Mouse (Mus musculus) 416B (cell line): ENCODE measurements at regions not wholly inside any gene's neighbourhood (a gene's known extent, or its start where the extent isn't known, plus 50 kb on each side); places are given as distances from the start of the nearest gene placed in this dataset.

ENCODE experiments used
- DNase-seq: peaks from one replicate; pipeline ENCODE4 v3.0.0; 2011; ENCODE audit warnings: low read depth

DNA sequence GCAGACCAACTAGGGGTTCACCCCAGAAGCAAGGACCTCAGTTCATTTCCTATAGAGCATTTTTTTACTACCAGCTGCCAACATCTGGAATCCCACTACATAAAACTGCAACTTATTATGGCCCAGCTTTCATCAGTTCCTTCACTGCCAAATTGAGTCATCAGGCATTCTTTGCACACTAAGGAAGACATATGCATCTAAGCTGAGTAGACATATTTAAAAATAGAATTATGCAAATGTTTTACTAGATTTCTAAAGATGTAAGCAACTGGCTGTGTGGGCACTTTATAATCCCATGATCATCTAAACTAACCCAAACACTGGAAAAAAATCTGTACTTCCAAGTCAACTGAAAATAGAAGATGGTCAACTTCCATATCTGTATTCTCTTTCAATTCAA is 415.9 kb upstream of the Rarb start:
- no peak for DNase-seq

DNA sequence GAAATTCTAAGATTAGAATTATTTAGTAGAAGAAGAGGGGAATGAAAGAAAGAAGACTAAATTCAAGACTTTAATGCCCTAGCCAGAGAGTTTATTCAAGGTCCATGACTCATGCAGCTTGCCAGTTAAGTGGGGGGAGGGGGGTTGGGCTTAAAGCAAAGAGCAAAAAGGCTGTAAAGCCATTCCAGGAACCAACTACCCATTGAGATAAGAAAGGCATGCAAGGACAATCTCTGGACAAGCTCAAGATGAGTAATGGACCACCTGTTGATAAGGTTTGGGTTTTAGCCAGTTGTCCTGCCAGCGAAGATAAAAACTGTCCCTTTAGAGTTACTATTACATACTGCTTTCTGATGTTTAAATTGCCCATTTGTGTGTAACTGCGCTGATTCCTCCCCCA is 392.5 kb upstream of the Rarb start:
- DNase-seq: no peak

DNA sequence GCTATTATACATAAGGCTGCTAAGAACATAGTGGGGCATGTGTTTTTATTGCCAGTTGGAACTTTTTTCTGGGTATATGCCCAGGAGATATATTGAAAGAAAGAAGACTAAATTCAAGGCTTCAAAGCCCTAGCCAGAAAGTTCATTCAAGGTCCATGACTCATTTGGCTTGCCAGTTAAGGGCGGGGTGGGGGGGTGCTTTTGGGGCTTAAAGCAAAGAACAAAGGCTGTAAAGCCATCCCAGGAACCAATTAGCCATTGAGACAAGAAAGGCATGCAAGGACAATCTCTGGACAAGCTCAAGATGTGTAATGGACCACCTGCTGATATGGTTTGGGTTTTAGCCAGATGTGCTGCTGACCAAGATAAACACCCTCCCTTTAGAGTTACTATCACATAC is 386.7 kb upstream of the Rarb start:
- no peak for DNase-seq

DNA sequence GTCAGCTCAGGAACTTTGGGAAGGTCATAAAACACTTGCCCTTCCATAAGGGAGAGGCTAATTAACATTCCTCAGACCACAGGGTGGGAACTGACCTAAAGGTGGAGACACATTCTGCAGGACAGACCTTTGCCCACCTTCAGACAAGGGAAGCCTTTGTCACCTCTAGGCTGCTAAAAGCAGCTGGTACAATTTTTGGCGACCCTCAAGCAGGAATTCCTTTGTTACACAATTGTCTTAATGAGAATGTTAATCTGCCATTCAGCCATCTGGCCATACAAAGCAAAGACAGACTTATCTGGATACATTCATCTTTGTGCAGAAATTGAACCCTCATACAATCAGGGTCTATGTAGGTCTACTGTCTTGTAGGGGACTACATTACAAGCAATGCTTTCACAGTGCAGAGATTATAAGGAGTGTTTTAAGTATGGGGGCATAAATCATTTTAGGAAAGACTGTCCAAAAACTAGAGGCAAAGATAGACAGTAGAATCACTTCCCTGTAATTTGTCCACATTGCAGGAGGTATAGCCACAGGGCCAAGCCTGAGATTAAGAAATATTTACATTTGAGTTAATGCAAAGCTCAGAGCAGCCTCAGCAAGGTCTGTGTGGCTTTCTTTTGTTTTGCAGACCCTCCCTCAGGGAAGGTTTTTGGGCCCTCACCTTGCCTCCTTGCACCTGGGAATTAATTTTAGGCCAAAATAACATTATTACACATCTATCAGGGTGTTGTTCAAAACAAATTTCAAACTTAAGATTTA is 384.5 kb upstream of the Rarb start:
- no peak for DNase-seq

DNA sequence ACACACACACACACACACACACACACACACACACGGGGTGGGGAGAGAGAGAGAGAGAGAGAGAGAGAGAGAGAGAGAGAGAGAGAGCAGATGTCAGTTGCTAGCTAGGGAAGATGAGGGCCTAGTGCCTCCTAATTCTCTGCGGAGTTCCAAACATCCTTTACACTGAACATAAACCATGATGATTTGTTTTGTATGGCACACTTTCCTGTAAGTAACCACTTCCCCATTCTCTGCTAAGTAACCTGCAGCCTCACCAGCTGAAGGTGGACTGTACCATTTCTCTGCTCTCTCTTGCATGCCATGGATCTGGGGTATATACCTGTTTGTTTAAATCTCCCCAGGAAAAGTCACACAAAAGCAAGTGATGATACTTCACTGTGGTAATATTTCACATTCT is 374.0 kb upstream of the Rarb start:
- no peak for DNase-seq

DNA sequence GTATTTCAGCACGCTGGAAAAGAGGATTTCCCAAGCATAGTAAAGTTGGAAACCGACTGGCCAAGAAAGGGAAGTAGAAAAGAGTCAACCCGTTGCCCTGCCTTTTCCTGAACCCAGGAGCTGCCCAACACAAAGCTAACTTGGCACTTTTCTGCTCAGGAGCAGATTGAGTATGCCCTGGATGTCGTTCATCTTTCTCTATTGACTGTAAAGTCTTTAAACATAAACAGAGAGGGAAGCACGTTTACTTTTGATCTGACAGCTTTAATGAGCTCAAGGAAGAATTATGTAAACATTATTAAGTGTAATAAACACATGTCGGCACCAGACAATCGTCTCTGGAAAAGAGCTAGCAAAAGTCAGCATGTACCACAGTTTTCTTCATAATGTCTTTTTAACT is 354.3 kb upstream of the Rarb start:
- no peak for DNase-seq

DNA sequence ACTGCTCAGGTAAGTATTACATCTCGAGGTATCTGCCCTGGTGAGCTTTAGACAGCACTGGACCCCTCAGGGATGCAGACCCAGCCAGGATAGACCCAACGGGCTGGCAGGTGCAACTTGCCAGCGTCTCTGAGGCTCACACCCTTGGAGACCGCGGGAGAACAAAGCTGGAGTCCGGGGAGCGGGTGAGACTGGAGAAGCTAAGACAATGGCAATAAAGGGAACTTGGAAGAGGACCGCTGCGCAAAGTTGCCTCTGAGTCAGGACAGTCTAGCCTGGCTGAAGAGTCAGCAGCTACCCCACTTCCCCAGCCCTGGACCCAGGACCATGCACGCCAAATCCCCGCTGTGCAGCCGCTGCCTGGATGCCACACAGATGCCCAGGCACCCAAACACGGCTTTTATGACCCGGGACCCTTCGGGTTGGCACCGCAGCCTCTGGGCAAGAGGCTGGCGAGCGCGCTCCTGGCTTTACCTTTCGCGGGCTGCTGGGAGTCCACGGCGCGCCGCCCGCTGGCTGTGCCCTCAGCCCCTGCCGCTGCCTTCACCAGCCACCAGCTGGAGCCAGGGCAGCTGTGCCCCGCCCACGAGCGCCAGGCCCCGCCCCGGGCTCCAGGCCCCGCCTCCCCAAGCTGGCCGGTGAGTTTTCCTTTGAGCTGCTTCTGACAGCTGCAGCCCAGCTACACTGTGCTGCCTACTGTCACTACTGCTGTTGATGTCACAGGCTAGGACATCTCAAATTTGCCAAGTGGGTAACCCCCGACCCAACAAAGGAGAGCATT is 353.6 kb upstream of the Rarb start:
- DNase-seq: no peak

DNA sequence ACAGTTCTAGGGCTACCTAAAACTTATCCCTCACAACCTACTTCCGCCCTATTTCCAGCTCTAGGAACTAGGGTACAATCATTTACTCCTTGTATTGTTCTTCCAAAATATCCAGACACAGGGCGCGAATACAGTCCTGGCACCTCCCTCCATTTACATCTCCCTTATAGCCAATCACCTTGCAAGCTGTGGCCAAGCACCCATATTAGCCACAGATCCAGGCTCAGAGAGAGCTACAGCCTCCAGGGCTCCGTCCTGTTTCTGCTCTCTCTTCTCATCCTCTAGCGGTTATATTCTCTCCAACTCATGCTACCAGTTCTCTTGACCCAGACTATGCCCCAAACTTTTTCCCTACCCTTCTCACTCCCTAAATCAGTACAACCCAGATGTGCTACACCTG is 352.9 kb upstream of the Rarb start:
- DNase-seq: no peak

DNA sequence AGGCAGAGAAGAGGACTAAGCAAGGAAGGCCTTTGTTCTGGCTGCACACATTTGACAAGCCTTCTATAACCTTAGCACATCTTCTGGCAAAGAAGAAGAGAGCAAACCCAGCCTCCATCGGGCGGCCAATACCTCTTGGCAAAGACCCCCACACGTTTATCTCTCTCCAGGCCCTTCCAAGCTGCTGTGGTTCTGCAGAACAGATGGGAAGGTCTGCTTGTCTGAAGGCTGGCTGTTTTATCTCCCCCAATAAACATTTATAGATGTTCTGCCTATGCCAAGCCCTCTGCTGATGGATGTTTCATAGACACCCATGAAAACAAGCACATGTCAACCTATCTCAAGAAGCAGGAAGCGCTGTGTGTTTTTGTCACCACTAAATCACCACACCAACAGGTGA is 339.4 kb upstream of the Rarb start:
- no peak for DNase-seq

DNA sequence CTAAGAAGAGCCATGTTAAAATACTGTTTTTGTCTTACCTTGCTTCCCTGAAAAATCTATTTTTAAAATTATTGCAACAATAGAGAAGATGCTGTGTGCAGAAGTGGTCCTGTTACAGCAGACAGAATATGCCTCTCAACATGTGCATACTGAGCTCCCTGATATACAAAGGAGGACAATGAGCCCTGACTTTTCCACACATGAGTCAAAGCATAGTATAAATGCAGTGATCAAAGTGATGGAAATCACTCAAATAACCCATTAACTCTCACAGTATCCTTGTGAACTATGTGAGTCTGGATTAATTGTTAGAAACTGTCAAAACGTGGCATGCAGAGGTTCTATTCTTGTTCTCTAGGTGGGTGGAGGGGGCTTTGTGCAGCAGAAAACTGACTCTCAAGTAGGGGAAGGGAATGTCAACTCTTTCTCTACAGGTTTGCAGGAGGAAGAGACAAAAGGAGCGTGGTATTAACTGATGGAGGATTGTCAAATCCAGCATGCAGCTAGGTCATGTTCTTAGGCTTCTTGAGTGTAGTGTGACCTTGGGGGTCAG is 337.5 kb upstream of the Rarb start:
- DNase-seq: no peak

DNA sequence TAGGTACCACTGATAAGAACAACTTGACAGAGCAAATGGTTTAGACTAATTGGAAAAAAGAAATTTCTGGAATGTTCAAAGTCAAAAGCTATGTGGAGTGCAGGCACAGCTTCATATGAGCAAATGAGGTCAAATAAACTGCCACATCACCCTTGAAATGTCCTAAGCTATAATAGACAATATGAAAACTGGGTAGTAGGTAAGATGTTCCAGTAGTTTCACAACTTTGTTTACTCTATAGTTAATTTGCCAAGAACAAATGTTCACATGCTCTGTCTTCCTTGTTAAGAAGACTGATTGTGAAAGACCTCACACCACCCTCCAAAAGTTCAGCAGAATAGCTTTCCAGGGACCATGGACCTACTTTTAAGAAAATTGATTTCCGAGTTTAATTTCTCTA is 301.7 kb upstream of the Rarb start:
- no peak for DNase-seq

DNA sequence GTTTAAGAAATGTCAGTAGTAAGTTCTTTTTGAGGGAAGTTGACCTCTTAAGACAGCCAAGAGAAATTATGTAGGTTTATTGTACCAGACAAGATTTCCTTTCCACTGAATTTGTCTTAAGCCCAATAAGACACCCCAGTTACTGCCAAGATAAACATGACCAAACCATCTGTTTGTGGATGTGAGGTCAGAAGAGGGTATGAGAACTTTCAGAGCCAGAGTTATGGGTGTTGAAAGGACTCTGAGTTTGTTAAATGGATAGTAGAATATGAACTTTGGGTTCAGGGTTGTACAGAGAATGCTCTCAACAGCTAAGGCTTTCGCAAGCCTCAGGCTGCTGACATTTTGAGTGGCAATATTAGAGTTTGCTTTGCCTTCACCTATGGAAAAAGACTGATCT is 287.7 kb upstream of the Rarb start:
- no peak for DNase-seq

DNA sequence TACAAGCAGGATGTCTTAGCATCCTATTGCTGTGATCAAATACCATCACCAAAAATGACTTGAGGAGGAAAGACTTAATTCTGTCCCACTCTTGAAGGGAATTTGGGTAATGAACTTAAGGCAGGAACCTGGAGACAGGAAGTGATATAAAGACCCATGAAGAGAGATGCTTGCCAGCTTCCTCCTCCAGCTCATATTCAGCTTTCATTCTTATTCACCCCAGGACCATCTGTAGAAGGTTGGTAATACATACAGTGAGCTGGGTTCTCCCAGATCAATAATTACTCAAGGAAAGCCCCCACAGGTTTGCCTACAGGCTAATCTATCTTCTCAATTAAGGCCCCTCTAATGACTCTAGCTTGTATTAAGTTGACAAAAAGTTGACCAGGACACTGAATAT is 283.5 kb upstream of the Rarb start:
- no peak for DNase-seq

DNA sequence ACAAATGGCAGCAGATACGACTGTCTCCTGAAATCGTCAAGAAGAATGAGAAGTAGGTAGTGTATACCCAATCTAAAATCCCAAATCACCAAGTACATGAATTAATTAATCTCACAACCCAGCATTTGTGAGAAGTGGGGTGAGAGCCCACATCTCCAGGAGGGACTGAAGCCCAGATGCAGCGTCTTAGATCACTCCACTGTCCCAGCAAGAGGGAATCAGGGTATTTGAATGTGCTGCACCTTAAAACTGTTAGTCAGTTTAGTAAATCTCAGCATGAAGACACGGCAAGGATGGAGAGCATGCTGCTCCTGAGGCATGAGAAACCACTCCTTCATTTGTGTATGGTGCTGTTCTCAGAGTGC is 271.6 kb upstream of the Rarb start:
- DNase-seq: no peak

DNA sequence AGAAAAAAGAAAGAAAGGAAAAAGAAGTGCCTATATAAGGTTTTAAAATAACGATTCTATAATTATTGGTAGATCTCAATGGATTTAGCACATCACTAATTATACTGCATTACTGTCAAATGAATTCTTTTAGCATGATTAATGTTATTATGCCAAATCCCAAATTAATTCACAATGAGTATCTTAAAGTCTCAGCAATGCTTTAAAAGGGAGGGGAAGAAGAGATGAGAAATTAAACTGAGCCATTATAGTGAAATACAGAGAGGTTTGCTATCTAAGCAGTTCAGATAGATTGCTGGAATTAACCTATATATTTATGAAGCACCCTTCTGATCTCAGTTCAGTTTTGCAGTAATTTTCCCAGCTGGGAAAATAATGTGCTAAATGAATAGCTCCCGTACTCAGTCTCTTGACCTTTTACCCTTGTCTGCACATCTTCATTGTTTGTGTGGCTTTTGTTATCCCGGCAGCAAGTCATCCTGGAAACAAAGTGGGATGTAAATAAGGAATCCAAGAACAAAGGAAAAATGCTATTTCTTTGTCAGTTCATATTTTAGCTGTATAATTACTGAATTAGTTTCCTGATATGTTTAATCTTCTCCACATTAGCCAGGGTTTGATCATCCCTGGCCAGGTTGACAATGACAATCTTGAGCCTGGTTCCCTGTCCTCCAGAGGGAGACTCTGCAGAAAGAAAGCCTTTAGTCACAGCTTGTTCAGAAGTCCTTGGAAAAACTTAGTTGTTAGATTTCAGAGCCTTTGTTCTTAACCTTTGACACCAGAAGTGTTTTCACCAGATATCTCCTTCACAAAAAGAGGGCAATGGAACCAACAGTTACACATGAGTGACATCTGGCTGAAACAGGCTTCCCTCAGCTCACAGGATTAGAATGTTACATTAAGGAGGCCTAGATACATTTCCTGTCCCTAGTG is 270.9 kb upstream of the Rarb start:
- no peak for DNase-seq

DNA sequence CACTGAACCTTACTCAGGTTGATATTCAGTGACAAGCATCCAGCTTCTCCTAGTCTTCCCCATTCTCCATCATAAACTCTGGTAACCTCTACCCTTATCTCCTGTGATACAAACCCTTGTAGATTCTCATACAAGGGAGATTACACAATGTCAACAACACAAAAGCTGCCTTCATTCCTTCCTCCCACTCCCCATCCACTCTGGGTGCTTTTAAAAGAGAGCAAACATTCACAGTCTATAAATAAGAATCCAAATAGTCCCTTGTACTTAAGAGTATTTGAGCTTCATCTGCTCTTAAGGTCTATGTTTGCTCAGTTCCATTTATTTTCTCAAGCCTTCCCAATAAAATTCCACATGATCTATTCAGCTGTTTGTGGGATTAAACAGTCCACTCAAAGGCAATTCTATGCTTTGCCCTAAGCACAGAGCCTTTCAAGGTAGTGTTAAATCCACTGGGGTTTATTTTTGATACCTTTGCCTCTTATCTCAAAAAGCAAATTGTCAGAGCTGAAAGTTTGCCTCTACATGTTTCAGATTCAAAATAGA is 270.2 kb upstream of the Rarb start:
- DNase-seq: no peak

DNA sequence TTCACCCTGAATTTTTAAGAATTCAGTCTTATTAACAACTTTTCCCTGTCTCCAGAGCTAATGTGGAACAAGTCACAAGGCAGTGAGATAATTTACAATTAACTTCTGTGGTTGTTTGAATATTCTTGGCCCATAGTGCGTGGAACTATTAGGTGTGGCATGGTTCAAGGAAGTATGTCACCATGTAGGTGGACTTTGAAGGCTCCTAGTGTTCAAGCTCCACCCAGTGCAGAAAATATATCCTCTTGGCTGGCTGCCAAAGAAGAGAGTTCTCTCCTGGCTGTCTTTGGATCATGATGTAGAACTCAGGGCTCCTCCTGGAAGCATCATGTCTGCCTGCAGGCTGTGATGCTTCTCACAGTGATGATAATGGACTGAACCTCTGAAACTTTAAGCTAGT is 268.9 kb upstream of the Rarb start:
- DNase-seq: no peak

DNA sequence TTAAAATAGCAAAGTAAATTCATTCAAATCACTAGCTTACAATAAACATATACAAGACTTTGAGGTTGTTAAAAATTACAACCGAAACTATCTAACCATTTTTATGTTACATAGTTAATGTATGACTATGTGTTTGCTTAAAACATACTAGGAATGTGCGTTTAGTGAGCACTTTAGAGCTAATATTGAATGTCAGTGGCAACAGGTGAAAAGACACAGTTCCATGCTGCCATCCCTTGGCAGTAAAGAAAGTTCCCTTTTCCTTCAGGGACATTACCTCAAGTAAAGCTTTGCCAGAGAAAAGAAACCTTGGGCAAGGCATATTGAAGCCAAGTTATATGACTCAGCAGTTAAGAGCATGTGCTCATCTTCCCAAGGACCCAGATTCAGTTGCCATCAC is 265.0 kb upstream of the Rarb start:
- no peak for DNase-seq

DNA sequence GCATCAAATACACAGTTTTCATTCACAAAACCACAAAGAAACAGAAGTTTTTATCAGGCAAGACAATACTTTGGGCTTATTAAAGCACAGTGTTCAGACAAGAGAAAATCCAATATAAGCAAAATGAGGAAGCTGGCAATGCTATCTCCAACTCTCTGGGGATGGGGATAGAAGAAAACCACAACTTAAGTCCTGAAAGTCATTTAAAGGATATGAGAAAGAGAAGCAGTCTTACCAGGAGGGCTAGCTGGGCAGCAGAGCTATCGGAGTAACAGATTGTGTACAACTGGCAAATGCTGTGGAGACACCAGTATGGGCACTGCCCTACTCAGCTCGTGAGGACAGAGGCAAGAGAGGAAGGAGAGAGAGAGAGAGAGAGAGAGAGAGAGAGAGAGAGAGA is 262.9 kb upstream of the Rarb start:
- no peak for DNase-seq

DNA sequence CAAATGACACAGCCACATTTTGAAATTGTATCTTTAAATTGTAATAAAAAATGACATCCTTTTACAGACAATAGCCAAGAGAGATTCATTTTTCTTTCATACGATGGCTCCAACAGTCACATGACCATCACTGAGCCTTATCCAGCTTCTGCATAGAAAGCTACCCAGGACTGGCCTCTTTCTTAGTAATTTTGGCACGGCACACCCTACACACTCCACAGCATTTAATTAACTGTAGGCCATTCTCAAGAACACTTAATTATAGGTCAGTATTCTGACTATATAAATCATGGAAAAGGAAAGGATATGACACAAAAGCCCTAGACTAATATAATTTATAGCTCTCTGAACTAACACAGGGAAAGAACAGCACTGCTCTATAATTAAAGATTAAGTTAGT is 260.6 kb upstream of the Rarb start:
- DNase-seq: no peak

DNA sequence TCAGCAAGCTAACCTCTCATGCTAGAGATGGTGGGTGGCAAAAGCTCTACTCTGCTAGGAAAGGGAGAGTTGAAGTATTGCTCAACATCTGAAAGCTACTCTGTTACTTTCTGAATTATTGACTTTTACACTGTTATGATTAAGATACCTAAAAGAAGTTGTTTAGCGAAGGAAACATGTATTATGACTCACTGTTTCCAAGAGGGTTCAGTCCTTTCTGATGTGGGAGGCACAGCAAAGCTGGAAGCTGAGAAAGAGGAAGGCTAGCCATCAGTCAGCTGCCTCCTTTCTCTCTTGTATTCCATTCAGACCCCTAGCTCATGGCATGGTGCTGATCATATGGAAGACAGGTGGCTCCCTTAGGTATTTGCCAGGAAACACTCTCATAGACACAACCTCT is 242.4 kb upstream of the Rarb start:
- DNase-seq: no peak

DNA sequence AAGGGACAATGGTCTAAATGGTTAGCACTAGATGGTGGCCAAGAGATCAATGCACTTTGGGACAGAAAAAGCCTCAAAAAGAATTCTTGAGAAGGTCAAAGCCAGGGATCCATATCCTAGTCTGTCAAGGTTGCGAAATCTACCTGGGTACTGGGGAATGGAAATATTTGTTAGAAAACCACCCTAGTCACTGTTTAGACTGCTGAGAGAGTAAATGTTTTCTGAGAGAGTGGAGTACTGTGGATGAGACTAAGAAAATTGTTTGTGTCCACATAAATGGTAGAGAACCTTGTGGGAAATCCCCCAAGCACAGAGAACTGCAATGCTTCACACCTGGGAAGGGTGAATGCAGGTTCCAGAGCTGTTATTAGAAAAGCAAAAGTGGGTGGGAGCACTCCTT is 239.5 kb upstream of the Rarb start:
- no peak for DNase-seq
